Mouse (Mus musculus): ENCODE measurements at regions not wholly inside any gene's neighbourhood (a gene's known extent, or its start where the extent isn't known, plus 50 kb on each side); places are given as distances from the start of the nearest gene placed in this dataset.

DNA sequence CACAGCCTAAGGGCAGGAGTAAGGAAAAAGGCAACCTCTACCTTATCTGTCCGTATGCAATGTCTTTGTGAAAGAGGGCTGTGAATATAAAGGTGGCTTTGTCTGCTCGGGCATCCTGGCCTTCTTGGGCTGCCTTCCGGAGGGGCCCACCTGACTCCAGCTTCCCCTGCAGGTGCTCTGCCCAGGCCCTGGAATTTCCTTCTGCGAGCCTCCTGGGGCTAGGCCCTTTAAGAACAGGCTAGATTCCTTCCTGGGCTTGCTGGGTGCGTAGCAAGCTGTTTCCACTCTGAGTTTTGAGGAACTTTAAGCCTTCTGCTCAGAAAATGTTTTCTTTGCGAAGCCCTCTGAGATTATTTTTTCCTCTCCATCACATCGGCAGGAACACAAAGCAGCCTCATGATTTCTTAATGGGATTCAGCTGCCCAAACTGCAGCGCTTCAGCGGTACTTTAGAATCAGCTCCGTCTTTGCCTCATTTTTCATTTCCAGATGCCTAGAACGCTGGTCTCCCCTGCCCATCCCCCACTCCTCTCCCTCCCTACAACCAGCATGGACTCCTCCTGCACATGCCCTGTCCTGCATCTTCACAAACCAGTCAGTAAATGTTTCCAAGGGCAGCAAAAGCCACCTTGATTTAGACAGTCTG, 72.9 kb upstream of the Frmd6 start:
- DNase-seq (ENCODE audit: low spot score in 2 of 2) = no peak

DNA sequence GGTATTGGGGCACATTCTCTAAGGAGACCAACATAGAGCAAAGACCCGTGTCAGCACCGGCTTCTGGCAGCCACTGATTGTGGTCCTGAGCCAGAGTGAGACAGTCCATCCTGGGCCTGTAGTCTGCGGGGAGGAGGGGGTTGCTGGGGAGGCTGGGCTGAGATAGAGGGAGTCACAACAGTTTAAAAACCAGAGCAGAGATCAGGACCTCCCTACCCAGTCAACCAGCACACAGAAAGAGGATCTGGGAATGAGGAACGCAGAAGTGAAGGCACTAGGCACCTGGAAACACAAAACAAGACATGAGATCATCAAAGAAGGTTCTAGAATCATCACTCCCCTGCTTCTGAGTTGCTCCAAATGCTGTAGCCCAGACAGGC, 72.4 kb upstream of the Frmd6 start:
- no peak for DNase-seq (ENCODE audit: low spot score in 2 of 2)

DNA sequence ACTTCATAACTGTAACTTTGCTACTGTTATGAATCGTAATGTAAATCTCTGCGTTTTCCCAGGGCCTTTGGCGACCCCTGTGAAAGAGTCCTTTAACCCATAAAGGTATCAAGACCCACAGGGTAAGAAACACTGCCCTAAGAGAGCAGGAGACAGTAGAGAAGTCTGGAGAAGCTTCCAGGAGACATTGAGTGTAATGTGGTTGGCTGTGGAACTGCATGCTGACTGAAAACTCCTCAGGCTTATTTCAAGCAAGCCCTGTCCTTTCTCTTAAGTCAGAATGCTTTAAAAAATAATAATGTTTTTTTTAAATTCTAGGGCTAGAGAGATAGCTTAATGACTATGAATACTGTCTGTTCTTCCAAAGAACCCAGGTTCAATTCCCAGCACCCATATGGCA, 71.9 kb upstream of the Frmd6 start:
- no peak for DNase-seq (ENCODE audit: low spot score in 2 of 2)

DNA sequence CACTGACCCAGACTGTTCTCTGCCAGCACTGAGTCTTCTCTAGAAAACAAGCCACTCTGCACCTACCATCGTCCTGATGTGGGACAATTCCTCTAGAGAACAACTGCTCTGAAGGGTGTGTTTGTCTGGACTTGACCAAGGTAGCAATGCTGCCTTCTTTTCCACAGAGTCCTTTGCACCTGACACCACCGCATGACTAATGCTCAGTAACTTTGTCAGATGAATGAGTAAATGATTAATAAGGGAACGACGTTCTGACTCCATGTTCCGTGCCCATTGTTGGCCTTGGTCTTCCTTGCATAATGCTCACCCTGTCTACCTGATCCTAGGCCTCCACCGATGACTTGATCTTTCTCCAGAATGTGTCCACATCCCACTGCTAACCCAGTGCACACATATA, 67.2 kb upstream of the Frmd6 start:
- DNase-seq (ENCODE audit: low spot score in 2 of 2) = no peak

DNA sequence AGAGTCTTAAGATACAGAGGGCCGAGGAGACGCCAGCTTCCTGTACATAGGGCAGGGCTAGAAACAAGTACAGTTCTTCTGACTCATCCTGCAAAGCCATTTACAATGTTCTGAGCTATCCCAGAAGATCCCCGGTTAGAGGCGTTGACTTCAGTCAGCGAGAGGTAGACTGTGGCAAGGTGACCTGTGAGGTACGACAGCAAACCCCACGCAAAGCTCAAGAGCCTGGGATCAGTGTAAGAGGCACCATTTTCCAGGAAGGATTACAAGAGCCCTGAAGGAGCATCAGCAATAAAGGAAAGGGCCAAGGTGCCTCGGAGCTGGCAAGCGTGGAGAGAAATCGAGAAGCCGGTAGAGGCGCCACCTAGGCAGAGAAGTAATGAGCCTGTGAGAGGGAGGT, 61.8 kb upstream of the Frmd6 start:
- no peak for DNase-seq (ENCODE audit: low spot score in 2 of 2)

DNA sequence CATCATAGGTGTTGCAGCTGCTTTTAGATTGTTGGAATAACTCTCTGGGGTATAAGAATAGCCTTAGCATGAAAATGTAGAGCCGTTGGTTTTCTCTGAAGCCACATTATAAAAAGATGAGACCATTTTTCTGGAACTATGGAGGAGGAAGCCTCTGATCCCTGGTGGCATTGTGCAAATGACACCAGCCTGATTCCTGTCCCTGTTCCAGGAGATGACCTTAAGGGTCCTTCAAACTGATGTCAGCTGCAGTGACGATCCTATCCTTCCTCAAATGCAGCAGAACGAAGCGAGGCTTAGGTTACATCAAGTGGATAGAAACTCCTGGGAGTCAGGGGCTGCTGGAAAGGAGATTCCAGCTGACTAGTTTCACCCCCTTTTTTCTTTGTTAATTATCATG, 59.0 kb upstream of the Frmd6 start:
- no peak for DNase-seq (ENCODE audit: low spot score in 2 of 2)

DNA sequence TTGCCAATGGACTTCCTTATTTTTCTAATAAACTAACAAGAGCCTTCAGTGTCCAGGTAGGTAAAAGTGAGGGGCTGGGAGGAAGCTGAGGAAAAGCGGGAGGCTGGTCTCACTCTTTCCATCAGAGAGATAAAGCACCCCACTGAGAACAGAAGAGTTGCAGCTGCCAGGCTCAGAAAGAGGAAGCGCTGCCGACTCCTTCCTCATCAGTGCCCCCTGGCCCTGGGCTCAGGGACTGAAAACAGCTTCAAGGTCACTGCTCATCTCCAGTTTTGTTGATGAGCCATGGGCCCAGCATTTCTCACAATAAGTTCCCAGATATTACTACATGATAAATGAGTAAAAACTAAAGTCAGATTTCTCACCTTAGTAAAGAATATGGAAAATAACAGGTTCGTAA, 57.4 kb upstream of the Frmd6 start:
- no peak for DNase-seq (ENCODE audit: low spot score in 2 of 2)

DNA sequence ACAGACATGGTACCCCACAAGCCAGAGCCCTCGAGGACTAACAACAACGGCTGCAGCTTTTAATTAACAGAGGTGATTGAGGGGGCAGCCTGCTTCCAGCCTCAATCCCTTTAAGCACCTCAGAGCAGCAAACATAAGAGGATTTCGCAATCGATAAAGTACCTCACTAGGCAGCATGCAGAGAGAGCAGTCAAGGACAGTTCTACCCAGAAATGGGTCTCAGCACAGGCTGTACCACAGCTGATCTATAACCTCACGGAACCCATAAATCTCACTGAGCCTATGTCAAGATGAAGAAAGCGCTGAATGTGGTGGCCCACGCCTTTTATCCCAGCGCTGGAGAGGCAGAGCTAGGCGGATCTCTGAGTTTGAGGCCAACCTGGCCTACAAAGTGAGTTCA, 56.6 kb upstream of the Frmd6 start:
- DNase-seq (ENCODE audit: low spot score in 2 of 2) = no peak

DNA sequence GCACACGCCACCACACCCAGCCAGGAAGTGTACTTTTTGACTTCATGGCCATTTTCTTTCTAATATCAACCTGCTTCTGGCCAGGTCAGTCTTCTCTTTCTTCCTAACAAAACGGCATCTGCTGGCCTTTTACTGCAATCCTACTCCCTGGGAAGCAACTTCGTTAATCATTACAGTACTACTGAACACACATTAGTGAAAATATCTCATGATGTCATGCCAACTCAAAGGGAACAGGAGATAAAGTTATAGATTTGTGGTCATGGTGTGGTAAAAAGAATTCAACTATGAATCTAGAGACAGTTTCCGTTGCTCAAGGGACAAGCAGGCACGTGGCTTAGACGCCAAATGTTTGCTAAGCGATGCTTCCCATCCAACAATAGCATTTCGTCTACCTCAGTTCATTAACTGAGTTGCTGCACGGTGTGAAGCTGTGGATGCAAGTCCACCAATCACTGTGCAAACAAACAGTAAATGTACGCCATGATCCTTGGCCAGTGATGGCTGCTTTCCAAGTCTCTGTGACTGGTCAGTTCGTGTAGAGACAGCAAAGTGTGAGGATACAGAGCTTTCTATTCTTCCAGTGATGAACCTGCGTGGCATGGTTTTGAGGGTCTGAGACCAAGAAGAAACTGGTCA, 55.7 kb upstream of the Frmd6 start:
- no peak for DNase-seq (ENCODE audit: low spot score in 2 of 2)

DNA sequence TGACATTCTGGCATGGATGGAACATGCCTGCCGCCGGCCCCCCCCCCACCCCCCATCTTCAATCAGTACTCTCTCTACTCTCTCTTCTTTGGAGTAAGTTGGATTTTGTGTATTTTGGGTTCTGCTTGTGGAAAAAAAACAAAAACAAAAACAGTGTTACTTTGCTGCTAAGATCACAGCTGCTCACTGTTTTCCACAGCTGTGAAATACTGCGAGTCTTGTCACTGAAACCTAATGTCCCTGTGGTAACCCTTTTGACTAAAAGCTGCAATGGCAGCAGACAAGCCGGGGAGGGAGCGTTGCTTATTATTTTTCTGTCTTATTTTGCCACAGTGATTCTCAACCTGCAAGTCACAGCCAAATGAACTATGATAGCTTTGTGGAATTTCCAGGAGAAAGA, 51.3 kb upstream of the Frmd6 start:
- no peak for DNase-seq (ENCODE audit: low spot score in 2 of 2)

DNA sequence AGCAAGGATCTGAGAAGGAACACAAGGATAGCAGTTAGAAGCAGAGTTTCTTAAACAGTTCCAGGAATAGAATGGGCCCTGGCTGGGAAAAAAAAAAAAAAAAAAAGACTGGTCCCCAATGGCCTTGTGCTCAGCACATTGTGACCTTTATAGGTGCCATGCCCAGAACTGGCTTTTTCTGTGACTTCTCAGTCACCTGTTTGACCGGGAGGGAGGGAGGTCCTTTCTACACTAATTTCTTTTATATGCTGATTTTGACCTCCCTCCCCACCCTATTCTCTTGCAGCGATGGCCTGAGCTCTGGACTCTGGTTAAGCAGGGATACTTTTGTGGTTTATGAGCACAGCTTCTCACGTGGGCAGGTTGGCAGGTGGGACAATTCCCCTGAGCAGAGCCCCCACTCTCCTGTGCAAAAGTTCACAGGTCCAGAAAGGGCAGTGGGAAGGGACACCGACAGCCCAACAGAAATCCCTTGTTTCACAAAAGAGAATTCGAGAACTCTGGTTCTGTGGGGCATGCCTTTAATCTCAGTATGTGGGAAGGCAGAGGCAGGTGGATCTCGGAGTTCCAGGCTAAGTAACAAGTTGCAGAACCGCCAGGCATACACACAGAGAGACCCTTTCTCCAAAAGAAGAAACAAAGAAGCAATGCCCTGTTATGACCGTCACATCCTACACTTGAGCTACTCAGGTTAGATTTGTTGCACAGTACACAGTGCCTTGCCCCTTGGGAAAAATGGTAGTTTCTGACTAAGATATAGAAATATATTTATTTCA, 50.3 kb upstream of the Frmd6 start:
- no peak for DNase-seq (ENCODE audit: low spot score in 2 of 2)

Data from adrenal gland, postnatal 4 days (tissue).